Mouse (Mus musculus) embryonic facial prominence, embryonic 13.5 days (tissue): ENCODE measurements at regions not wholly inside any gene's neighbourhood (a gene's known extent, or its start where the extent isn't known, plus 50 kb on each side); places are given as distances from the start of the nearest gene placed in this dataset.

Experiments used
- ATAC-seq: fragments of 200-750 bp; cut with Nextera tagmentation; 2 replicates; pipeline ENCODE4 v1.8.0; 2017; ENCODE audit warnings: low read depth; ENCODE audit not compliant: insufficient number of reproducible peaks, insufficient read depth, low FRiP score, low TSS enrichment
- H3K27ac ChIP-seq: fragments of 300-500 bp; sonication (generic); 2 replicates; pipeline ENCODE4 v1.5.1; 2015; ENCODE audit warnings: moderate library complexity, mild to moderate bottlenecking, inconsistent platforms
- H3K27me3 ChIP-seq: fragments of 300-500 bp; sonication (generic); 2 replicates; pipeline ENCODE4 v1.6.1; 2015; ENCODE audit warnings: mild to moderate bottlenecking, inconsistent platforms
- H3K36me3 ChIP-seq: fragments of 300-500 bp; sonication (generic); 2 replicates; pipeline ENCODE4 v1.6.1; 2015; ENCODE audit warnings: mild to moderate bottlenecking, inconsistent platforms
- H3K4me1 ChIP-seq: fragments of 300-500 bp; sonication (generic); 2 replicates; pipeline ENCODE4 v1.6.1; 2015; ENCODE audit warnings: inconsistent platforms
- H3K4me2 ChIP-seq: fragments of 300-500 bp; sonication (generic); 2 replicates; pipeline ENCODE4 v1.6.1; 2015; ENCODE audit warnings: moderate library complexity, mild to moderate bottlenecking, inconsistent platforms
- H3K4me3 ChIP-seq: fragments of 300-500 bp; sonication (generic); 2 replicates; pipeline ENCODE4 v1.5.1; 2015; ENCODE audit warnings: mild to moderate bottlenecking, inconsistent platforms
- H3K9ac ChIP-seq: fragments of 300-500 bp; sonication (generic); 2 replicates; pipeline ENCODE4 v1.6.1; 2015; ENCODE audit warnings: mild to moderate bottlenecking, inconsistent platforms
- H3K9me3 ChIP-seq: fragments of 300-500 bp; sonication (generic); 2 replicates; pipeline ENCODE4 v1.6.1; 2016; ENCODE audit warnings: inconsistent platforms
- WGBS: fragments of 180-500 bp; shearing (Covaris S2); methylation state at CpG from one replicate; pipeline ENCODE4 v1.1.7; 2015; ENCODE audit warnings: mixed read lengths; 5-methylcytosine and 5-hydroxymethylcytosine counted together

DNA sequence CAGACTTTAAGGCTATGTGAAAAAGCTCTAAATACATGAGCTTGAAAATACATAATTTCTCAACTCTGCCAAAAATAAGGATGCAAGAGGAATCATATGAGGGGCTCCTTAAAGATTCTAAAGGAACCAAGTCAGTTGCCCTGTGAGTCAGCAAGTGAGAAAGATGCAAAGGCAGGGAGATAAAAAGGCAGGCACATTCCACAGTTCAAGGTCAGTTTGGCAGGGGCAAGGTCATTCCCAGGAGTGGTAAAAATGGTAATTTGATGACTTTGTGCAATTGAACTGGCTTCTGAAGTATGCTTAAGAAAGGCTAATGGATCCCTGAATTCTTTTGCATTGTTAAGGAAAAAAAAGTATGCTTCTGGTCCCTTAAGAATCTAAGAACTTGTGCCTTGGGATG is 131.5 kb downstream of the Zfp951 start:
- H3K36me3 ChIP-seq, result no peaks in the 10 kb centered on the region
- H3K4me1 ChIP-seq, result no peaks in the 10 kb centered on the region
- H3K4me2 ChIP-seq, result no peak overlapping the region
- no peak for ATAC-seq
- no peak overlapping the region for H3K27ac ChIP-seq
- no peak overlapping the region for H3K9ac ChIP-seq
- H3K9me3 ChIP-seq, result peaks cover 11% of the 10 kb centered on the region
- no peak overlapping the region for H3K4me3 ChIP-seq
- no peaks in the 10 kb centered on the region for H3K27me3 ChIP-seq

DNA sequence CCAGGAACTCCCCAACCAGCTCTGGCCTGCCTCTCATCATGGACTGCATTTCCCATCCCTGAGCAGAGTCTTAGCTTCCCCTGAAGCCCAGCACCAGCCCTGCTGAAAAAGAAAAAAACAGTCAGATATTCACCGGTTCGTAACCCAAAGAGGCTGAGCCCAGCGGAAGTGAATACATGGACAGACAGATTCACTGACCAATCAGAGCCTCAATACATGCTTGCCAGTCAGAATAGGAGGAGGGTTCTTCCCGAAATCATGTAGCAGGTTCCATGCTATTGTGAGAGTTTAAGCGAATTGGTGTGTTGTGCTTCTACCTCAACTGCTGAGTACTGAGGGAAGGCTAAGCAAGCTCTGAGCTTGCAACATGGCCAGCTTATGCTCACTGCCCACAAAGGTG is 137.3 kb downstream of the Zfp951 start:
- H3K4me3 ChIP-seq, result no peak overlapping the region
- WGBS, result 87% methylated on average over 5 of the region's 5 CpGs
- no peaks in the 10 kb centered on the region for H3K27me3 ChIP-seq
- H3K27ac ChIP-seq, result no peak overlapping the region
- no peak for ATAC-seq
- H3K9me3 ChIP-seq, result peaks cover 31% of the 10 kb centered on the region; the same call in 1 of the 2 replicates
- H3K4me2 ChIP-seq, result no peak overlapping the region
- H3K4me1 ChIP-seq, result no peaks in the 10 kb centered on the region
- no peak overlapping the region for H3K9ac ChIP-seq
- no peaks in the 10 kb centered on the region for H3K36me3 ChIP-seq

DNA sequence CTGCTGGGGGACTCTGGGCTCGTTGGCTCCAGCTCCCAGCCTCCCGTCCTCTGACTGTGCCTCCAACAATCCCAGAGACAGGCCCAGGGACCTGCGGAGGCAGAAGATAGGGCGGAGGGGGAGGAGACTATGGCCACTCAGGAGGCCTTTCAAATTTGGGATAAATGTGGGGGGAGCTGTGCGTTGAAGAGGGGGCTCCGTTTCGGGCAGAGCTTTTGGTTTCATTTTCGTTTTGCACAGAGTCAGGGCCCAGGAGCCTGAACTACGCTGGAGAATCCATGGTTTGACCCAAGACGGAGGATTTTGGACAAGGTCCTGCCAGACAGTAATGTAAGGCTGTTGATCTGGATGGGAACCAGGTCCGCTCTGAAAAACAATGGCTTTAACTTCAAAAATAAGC is 142.9 kb downstream of the Zfp951 start:
- H3K4me3 ChIP-seq, result no peak overlapping the region
- no peak for ATAC-seq
- no peaks in the 10 kb centered on the region for H3K36me3 ChIP-seq
- H3K27ac ChIP-seq, result no peak overlapping the region
- H3K4me1 ChIP-seq, result no peaks in the 10 kb centered on the region
- H3K9ac ChIP-seq, result no peak overlapping the region
- H3K4me2 ChIP-seq, result no peak overlapping the region
- WGBS, result 81% methylated on average over 11 of the region's 11 CpGs
- H3K9me3 ChIP-seq, result peaks cover 52% of the 10 kb centered on the region
- no peaks in the 10 kb centered on the region for H3K27me3 ChIP-seq
